Mouse (Mus musculus) heart, postnatal 25 days (tissue): ENCODE measurements around the gene Unc13b. TPM values are rescaled to one million over a fixed set of nuclear protein-coding genes. Genes with fewer than 3 reads are reported as not detected.

Source experiments
- DNase-seq: peaks from one replicate; pipeline ENCODE4 v3.0.0; 2022; ENCODE audit warnings: low spot score
- intact Hi-C: fragments of 180-260 bp; cut with DNase I; formaldehyde crosslinking; loops from one replicate; pipeline ENCODE4 v1.15.1; 2025
- total RNA-seq, 2 experiments: library from RNA; stranded (reverse); gene quantifications; 2 replicates each; pipeline ENCODE4 v1.2.3; 2021

Gene Unc13b
- total RNA-seq: 10 to 100 TPM; 14.8 to 16.3 TPM

- DNase-seq: peak; percentile 88
- intact Hi-C loops: loop anchor here (10.0 kb wide), 1 partner anchor 186 kb away; no protein-coding TSS in a partner anchor
These were observed at the start of gene Unc13b for GRCm38 (mm10) chr4:43058753-43059654. Gene Unc13b (plus strand): TSS chr4:43058953.

GRCm38 (mm10) chr4:43010161-43011038 is 48.4 kb upstream of the Unc13b start, which contains the start of gene Fancg:
Gene Fancg (minus strand): TSS chr4:43010506.
- intact Hi-C loops: no loop called here
- peak; percentile 76 for DNase-seq

GRCm38 (mm10) chr4:43012091-43012490 is 46.7 kb upstream of the Unc13b start:
- intact Hi-C loops: no loop called here
- no peak for DNase-seq

- intact Hi-C loops: no loop called here
These were observed 40.6 kb upstream of the Unc13b start for GRCm38 (mm10) chr4:43018156-43018555.

GRCm38 (mm10) chr4:43019176-43019575 is 39.6 kb upstream of the Unc13b start:
- intact Hi-C loops: no loop called here
- DNase-seq: no peak

More at GRCm38 (mm10) chr4:43018156-43018555, 40.6 kb upstream of the Unc13b start:
- DNase-seq: no peak

- no peak for DNase-seq
- intact Hi-C loops: no loop called here
These were observed 38.9 kb upstream of the Unc13b start for GRCm38 (mm10) chr4:43019641-43020465.

- DNase-seq: no peak
- intact Hi-C loops: no loop called here
These were observed 37.9 kb upstream of the Unc13b start for GRCm38 (mm10) chr4:43020876-43021275.

- DNase-seq: no peak
- intact Hi-C loops: no loop called here
These were observed 37.4 kb upstream of the Unc13b start for GRCm38 (mm10) chr4:43021341-43021740.

- DNase-seq: no peak
- intact Hi-C loops: loop anchor here (1.0 kb wide), 1 partner anchor 18 kb away; no protein-coding TSS in a partner anchor
These were observed 34.1 kb upstream of the Unc13b start for GRCm38 (mm10) chr4:43024673-43025072.

GRCm38 (mm10) chr4:43025084-43025960 is 33.4 kb upstream of the Unc13b start, which contains the start of gene Pigo:
Gene Pigo (minus strand): TSS chr4:43025819.
- DNase-seq: peak; percentile 83
- intact Hi-C loops: loop anchor here (1.0 kb wide), 1 partner anchor 19 kb away; no protein-coding TSS in a partner anchor

- intact Hi-C loops: no loop called here
- DNase-seq: no peak
These were observed 29.6 kb upstream of the Unc13b start for GRCm38 (mm10) chr4:43029121-43029520.

GRCm38 (mm10) chr4:43029749-43030148 is 29.0 kb upstream of the Unc13b start:
- DNase-seq: no peak
- intact Hi-C loops: no loop called here

GRCm38 (mm10) chr4:43030352-43030751 is 28.4 kb upstream of the Unc13b start:
- intact Hi-C loops: no loop called here
- DNase-seq: no peak

GRCm38 (mm10) chr4:43030780-43031230 is 27.9 kb upstream of the Unc13b start:
- intact Hi-C loops: no loop called here
- DNase-seq: no peak

GRCm38 (mm10) chr4:43031237-43031995 is 27.3 kb upstream of the Unc13b start, which contains the start of gene Stoml2:
Gene Stoml2 (minus strand): TSS chr4:43031710.
- intact Hi-C loops: no loop called here
- DNase-seq: peak; percentile 82

GRCm38 (mm10) chr4:43032501-43032900 is 26.3 kb upstream of the Unc13b start:
- intact Hi-C loops: no loop called here
- no peak for DNase-seq

- intact Hi-C loops: no loop called here
These were observed 25.3 kb upstream of the Unc13b start for GRCm38 (mm10) chr4:43033481-43033880.

GRCm38 (mm10) chr4:43035851-43036250 is 22.9 kb upstream of the Unc13b start:
- DNase-seq: no peak
- intact Hi-C loops: no loop called here

More at GRCm38 (mm10) chr4:43033481-43033880, 25.3 kb upstream of the Unc13b start:
- DNase-seq: no peak
